Mouse (Mus musculus) ES-Bruce4 (cell line): ENCODE data around the gene Gpc2. TPM values are rescaled to one million over a fixed set of nuclear protein-coding genes. Genes with fewer than 3 reads are reported as not detected.

Experiments used
- H3K27ac ChIP-seq: 2 replicates; pipeline ENCODE4 v1.5.1; 2012; ENCODE audit warnings: low read length, inconsistent platforms; ENCODE audit not compliant: insufficient read depth
- H3K27me3 ChIP-seq: 2 replicates; pipeline ENCODE4 v1.6.1; 2012; ENCODE audit warnings: mild to moderate bottlenecking, low read length, inconsistent platforms; ENCODE audit not compliant: control insufficient read depth, poor library complexity, insufficient read depth, severe bottlenecking
- H3K36me3 ChIP-seq: 2 replicates; pipeline ENCODE4 v1.6.1; 2012; ENCODE audit warnings: inconsistent platforms, mild to moderate bottlenecking, low read length, moderate library complexity; ENCODE audit not compliant: control insufficient read depth, poor library complexity, insufficient read depth, severe bottlenecking
- H3K4me1 ChIP-seq: one replicate; pipeline ENCODE4 v1.8.1; 2011; ENCODE audit warnings: low read length; ENCODE audit not compliant: control insufficient read depth, insufficient read depth
- H3K4me3 ChIP-seq: 2 replicates; pipeline ENCODE4 v1.5.1; 2011; ENCODE audit warnings: low read depth, mild to moderate bottlenecking, low read length
- H3K9ac ChIP-seq: 2 replicates; pipeline ENCODE4 v1.6.1; 2012; ENCODE audit warnings: low read depth, mild to moderate bottlenecking, inconsistent platforms; ENCODE audit not compliant: poor library complexity, severe bottlenecking
- H3K9me3 ChIP-seq: replicated peaks from 2 replicates; pipeline ENCODE4 v1.6.1; 2012; ENCODE audit warnings: mild to moderate bottlenecking, low read length, inconsistent platforms; ENCODE audit not compliant: control insufficient read depth, poor library complexity, insufficient read depth, severe bottlenecking
- CTCF ChIP-seq: IDR thresholded peaks from one replicate; pipeline ENCODE4 v1.8.1; 2011; ENCODE audit warnings: low read depth, low read length
- EP300 ChIP-seq: IDR thresholded peaks from 2 replicates; pipeline ENCODE4 v1.6.1; 2011; ENCODE audit warnings: low read depth, low read length; ENCODE audit not compliant: insufficient read depth
- POLR2A ChIP-seq: IDR thresholded peaks from one replicate; pipeline ENCODE4 v1.8.1; 2011; ENCODE audit warnings: low read length; ENCODE audit not compliant: insufficient read depth
- polyA plus RNA-seq: library from polyadenylated mRNA; stranded (reverse); fragments of >200 nt; gene quantifications from 2 replicates; pipeline ENCODE4 v1.2.4, GENCODE M21; 2011; ENCODE audit warnings: low read depth; ENCODE audit not compliant: missing spikeins, insufficient read depth, insufficient read length

Gpc2 gene
- polyA plus RNA-seq, 1 experiment = 14.6 TPM

- H3K9ac ChIP-seq = no peak overlapping the region
- no peaks in the 10 kb centered on the region for H3K9me3 ChIP-seq
- H3K27me3 ChIP-seq = peaks cover 3% of the 10 kb centered on the region
- no peak for TF ChIP-seq EP300
- TF ChIP-seq CTCF = no peak
- TF ChIP-seq POLR2A = no peak
- no peak overlapping the region for H3K4me3 ChIP-seq
- no peaks in the 10 kb centered on the region for H3K4me1 ChIP-seq
- no peak overlapping the region for H3K27ac ChIP-seq
- H3K36me3 ChIP-seq = no peaks in the 10 kb centered on the region
These were observed 3.7 kb upstream of the Gpc2 start for GRCm38 (mm10) chr5:138283540-138283939.

DNA sequence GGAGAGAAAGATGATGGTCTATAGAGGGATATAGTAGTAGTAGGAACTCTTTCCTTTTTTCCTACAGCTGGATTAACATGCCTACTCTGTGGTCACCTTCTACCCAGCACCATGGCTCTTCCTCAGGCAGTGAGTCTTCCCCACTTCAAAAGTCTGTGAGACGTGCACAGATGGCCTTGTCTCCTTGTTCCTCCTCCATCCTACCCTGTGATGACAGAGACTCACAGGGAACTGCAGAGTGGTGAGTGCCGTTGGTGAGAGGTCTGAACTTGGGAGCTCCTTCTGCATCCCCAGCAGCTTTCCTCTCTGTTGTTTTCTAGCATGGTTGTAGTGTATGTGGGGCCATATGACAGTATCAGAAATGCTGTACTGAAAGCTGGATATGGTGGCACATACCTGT lies 2.0 kb upstream of the Gpc2 start:
- Histone ChIP-seq H3K4me3 (no peak overlapping the region), H3K9ac (no peak overlapping the region), H3K27ac (no peak overlapping the region)

GRCm38 (mm10) chr5:138280829-138281228 lies 1.0 kb upstream of the Gpc2 start:
- H3K9me3 ChIP-seq = no peaks in the 10 kb centered on the region
- TF ChIP-seq POLR2A (no peak), CTCF (no peak), EP300 (no peak)
- H3K36me3 ChIP-seq = no peaks in the 10 kb centered on the region
- no peak overlapping the region for H3K27ac ChIP-seq
- H3K9ac ChIP-seq = no peak overlapping the region
- no peaks in the 10 kb centered on the region for H3K4me1 ChIP-seq
- H3K27me3 ChIP-seq = peaks cover 3% of the 10 kb centered on the region
- H3K4me3 ChIP-seq = peak overlapping the region; percentile 24; the same call in 1 of the 2 replicates

More for the DNA sequence above, 2.0 kb upstream of the Gpc2 start:
- Histone ChIP-seq H3K36me3 (no peaks in the 10 kb centered on the region), H3K9me3 (no peaks in the 10 kb centered on the region), H3K27me3 (peaks cover 3% of the 10 kb centered on the region), H3K4me1 (no peaks in the 10 kb centered on the region)
- no peak for TF ChIP-seq CTCF
- TF ChIP-seq POLR2A = no peak
- TF ChIP-seq EP300 = no peak

- Histone ChIP-seq H3K4me1 (no peaks in the 10 kb centered on the region), H3K9me3 (no peaks in the 10 kb centered on the region), H3K9ac (no peak overlapping the region), H3K4me3 (peak overlapping the region; percentile 3), H3K27me3 (peaks cover 3% of the 10 kb centered on the region), H3K36me3 (no peaks in the 10 kb centered on the region), H3K27ac (no peak overlapping the region)
- no peak for TF ChIP-seq POLR2A
- no peak for TF ChIP-seq EP300
- no peak for TF ChIP-seq CTCF
These were observed 592 bp upstream of the Gpc2 start for GRCm38 (mm10) chr5:138280425-138280768.

DNA sequence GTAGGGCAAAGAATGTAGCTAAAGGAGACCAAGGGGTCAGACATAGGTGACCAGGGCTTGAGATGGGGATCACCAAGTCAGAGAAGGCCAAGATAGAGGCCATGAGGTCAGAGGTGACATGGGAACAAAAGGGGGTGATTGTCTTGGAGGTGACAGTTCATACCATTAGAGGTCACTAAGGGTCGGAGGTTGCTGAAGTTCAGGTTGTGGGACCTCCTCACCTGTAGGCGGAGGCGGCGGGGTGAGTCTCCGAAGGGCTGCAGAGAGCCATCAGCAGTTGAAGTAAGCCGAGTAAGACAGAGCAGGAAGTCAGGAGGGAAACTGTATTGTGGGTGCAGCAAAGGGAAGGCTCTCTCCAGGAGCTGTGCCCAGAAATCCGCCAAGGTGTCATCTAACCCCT lies 1.8 kb downstream of the Gpc2 start:
- Histone ChIP-seq H3K9ac (no peak overlapping the region), H3K9me3 (no peaks in the 10 kb centered on the region), H3K27me3 (peaks cover 3% of the 10 kb centered on the region), H3K36me3 (no peaks in the 10 kb centered on the region), H3K27ac (no peak overlapping the region), H3K4me3 (no peak overlapping the region), H3K4me1 (no peaks in the 10 kb centered on the region)
- no peak for TF ChIP-seq EP300
- TF ChIP-seq CTCF = no peak

DNA sequence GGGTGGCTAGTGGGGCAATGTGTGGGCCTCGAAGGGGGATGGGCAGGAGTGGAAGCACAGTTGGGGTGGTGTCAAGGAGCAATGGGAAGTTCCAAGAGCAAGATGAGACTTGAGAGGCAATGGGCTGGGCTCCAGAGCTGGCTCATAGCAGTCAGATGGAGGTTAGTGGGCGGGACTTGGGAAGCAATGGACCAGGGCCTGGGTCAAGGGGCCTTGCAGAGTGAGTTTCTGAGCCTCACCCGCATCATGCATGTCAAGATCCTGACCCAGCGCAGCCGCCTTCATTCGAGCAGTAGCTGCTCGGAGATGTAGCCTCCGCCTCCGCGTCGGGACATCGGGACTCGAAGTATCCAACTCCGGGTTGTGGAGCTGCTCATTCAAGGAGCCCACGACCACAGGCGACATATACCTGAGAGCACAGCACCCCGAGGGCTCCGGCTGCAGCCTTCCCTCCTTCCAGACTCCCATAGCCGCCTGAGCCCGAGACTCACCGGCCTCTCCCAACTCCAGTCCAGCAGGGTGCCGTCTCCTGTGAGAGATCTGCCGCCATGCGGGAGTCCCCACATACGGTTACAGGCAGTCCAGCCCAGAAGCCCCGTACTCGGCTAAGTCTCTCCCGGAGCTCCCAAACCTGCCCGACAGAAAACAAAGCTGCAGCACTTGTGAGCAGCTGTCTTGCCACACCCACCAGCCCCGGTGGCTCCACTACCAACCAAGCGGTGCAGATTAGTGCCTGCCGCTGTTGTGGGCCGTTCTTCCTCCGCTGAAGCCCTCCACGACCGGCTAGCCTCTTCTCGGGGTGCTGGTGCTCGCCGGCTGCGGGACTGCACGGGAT lies 4.4 kb downstream of the Gpc2 start:
- TF ChIP-seq EP300 (no peak), CTCF (no peak), POLR2A (no peak)
- H3K4me1 ChIP-seq = no peaks in the 10 kb centered on the region
- no peak overlapping the region for H3K9ac ChIP-seq
- H3K27me3 ChIP-seq = no peaks in the 10 kb centered on the region
- H3K36me3 ChIP-seq = no peaks in the 10 kb centered on the region
- no peak overlapping the region for H3K27ac ChIP-seq
- no peaks in the 10 kb centered on the region for H3K9me3 ChIP-seq
- H3K4me3 ChIP-seq = peak overlapping the region; percentile 19; the same call in 1 of the 2 replicates
